ENCODE assay signal across 24 mouse cellular contexts in the genomic region with DNA sequence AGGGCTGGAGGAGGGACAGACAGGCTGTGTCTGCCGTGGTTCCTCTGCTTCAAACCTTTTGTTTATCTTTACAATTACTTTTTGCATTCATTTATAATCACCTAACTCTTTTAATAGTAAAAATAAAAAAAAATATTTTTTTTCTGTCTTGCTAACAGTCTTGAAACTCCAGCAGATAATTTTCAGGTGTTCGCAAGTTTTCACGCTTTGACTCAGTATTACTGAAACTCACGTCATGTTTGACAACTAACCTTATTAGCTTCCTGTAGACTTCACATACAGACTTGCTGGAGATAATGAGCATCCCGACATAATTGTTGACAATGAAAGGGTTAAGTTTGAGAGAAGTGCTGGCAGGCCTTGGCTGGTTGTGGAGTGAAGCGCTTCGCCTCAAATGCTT.
"Had no signal": no experiment of that assay in that cellular context is flagged by ENCODE, and none has a peak within 500 bp of the region (broad histone marks: within the 10 kb centered on the region; RNA-seq: fewer than 3 reads in every experiment).

No protein-coding gene starts in this region.

- H3K4me1 ChIP-seq: limb, embryonic 15.5 days had no signal

- H3K27me3 ChIP-seq: heart, embryonic 13.5 days; heart, embryonic 15.5 days; hindbrain, embryonic 15.5 days; kidney, embryonic 15.5 days; limb, embryonic 13.5 days; limb, embryonic 15.5 days had no signal

- H3K36me3 ChIP-seq: heart, embryonic 10.5 days; heart, embryonic 13.5 days; heart, embryonic 15.5 days; hindbrain, embryonic 13.5 days; hindbrain, embryonic 15.5 days; kidney, embryonic 15.5 days; limb, embryonic 13.5 days; limb, embryonic 15.5 days had no signal

- H3K4me2 ChIP-seq: heart, embryonic 13.5 days; heart, embryonic 15.5 days; hindbrain, embryonic 13.5 days; hindbrain, embryonic 15.5 days; kidney, embryonic 15.5 days; limb, embryonic 13.5 days; limb, embryonic 15.5 days had no signal

- H3K9me3 ChIP-seq: heart, embryonic 10.5 days; heart, embryonic 13.5 days; heart, embryonic 15.5 days; hindbrain, embryonic 13.5 days; hindbrain, embryonic 15.5 days; kidney, embryonic 15.5 days; limb, embryonic 13.5 days; limb, embryonic 15.5 days had no signal

- H3K9ac ChIP-seq: heart, embryonic 13.5 days; heart, embryonic 15.5 days; hindbrain, embryonic 13.5 days; hindbrain, embryonic 15.5 days; kidney, embryonic 15.5 days; limb, embryonic 13.5 days; limb, embryonic 15.5 days had no signal

- ATAC-seq: hindbrain, postnatal 0 days; intestine, embryonic 16.5 days had no signal

- H3K4me3 ChIP-seq: heart, adult 2 months; heart, embryonic 10.5 days; heart, embryonic 13.5 days; heart, embryonic 15.5 days; hindbrain, embryonic 13.5 days; hindbrain, embryonic 15.5 days; kidney, embryonic 15.5 days; limb, embryonic 13.5 days; limb, embryonic 15.5 days had no signal

- DNase-seq: gastrocnemius, postnatal 14 days; gastrocnemius, postnatal 36 days; heart, adult 2 months; heart, postnatal 14 days; heart, postnatal 36 days; kidney, adult 11 months; kidney, adult 2 months; kidney, adult 9 months; kidney, postnatal 14 days; kidney, postnatal 36 days; layer of hippocampus, adult 9-11 months; layer of hippocampus, postnatal 36 days; left cerebral cortex, postnatal 4 days had no signal

- H3K27ac ChIP-seq: heart, embryonic 10.5 days; heart, embryonic 13.5 days; heart, embryonic 15.5 days; hindbrain, embryonic 13.5 days; hindbrain, embryonic 15.5 days; hindbrain, postnatal 0 days; kidney, embryonic 15.5 days; kidney, postnatal 0 days; limb, embryonic 13.5 days; limb, embryonic 15.5 days had no signal
